Mouse (Mus musculus) stomach, embryonic 14.5 days (tissue): Measurements from ENCODE around the gene Prm1. TPM values are rescaled to one million over a fixed set of nuclear protein-coding genes. Genes with fewer than 3 reads are reported as not detected.
"Not testable (repeated sequence)": the region's sequence is repeated elsewhere in the genome, so short reads cannot be mapped to it uniquely, and the experiment has no call there.

ENCODE experiments used
- ATAC-seq: fragments of 200-750 bp; cut with Nextera tagmentation; 2 replicates; pipeline ENCODE4 v1.8.0; 2017; ENCODE audit warnings: low read depth, moderate TSS enrichment; ENCODE audit not compliant: insufficient number of reproducible peaks, insufficient read depth, low FRiP score
- H3K27ac ChIP-seq: fragments of 300-500 bp; sonication (generic); 2 replicates; pipeline ENCODE4 v1.5.1; 2014; ENCODE audit warnings: mild to moderate bottlenecking, low read length, moderate library complexity, mixed read lengths
- H3K27me3 ChIP-seq: fragments of 300-500 bp; sonication (generic); 2 replicates; pipeline ENCODE4 v1.6.1; 2014; ENCODE audit warnings: low read length, control low read depth, mixed read lengths; ENCODE audit not compliant: control insufficient read depth, insufficient read depth
- H3K36me3 ChIP-seq: fragments of 300-500 bp; sonication (generic); 2 replicates; pipeline ENCODE4 v1.6.1; 2014; ENCODE audit warnings: mild to moderate bottlenecking, control low read depth, low read length, moderate library complexity, mixed read lengths; ENCODE audit not compliant: control insufficient read depth, insufficient read depth
- H3K4me1 ChIP-seq: fragments of 300-500 bp; sonication (generic); 2 replicates; pipeline ENCODE4 v1.6.1; 2014; ENCODE audit warnings: low read length, control low read depth, mixed read lengths; ENCODE audit not compliant: control insufficient read depth, insufficient read depth
- H3K4me2 ChIP-seq: fragments of 300-500 bp; sonication (generic); replicated peaks from 2 replicates; pipeline ENCODE4 v1.6.1; 2014; ENCODE audit warnings: low read depth, low read length, control low read depth
- H3K4me3 ChIP-seq: fragments of 300-500 bp; sonication (generic); 2 replicates; pipeline ENCODE4 v1.5.1; 2014; ENCODE audit warnings: low read depth, low read length, control low read depth
- H3K9ac ChIP-seq: fragments of 300-500 bp; sonication (generic); replicated peaks from 2 replicates; pipeline ENCODE4 v1.6.1; 2014; ENCODE audit warnings: low read depth, mild to moderate bottlenecking, control low read depth, low read length, moderate library complexity, mixed read lengths
- H3K9me3 ChIP-seq: fragments of 300-500 bp; sonication (generic); 2 replicates; pipeline ENCODE4 v1.6.1; 2016; ENCODE audit warnings: low read depth, low read length, control low read depth; ENCODE audit not compliant: control insufficient read depth
- WGBS: fragments of 180-500 bp; shearing (Covaris S2); extraction: QIAGEN DNeasy Blood & Tissue Kit; methylation state at CpG from one replicate; pipeline ENCODE4 v1.1.7; 2014; 5-methylcytosine and 5-hydroxymethylcytosine counted together
- polyA plus RNA-seq: library from polyadenylated mRNA; unstranded; fragments of >200 nt; fragmentation: Nextera tagmentation; extraction: Ambion mirVana; gene quantifications from 2 replicates; pipeline ENCODE4 v1.2.1, GENCODE M21; 2014

The Prm1 gene
- not detected in 2 replicates for polyA plus RNA-seq

- Histone ChIP-seq H3K27me3 (no peaks in the 10 kb centered on the region), H3K4me2 (no peak within 1 kb of the TSS), H3K36me3 (no peaks in the 10 kb centered on the region), H3K27ac (no peak within 1 kb of the TSS), H3K9me3 (no peaks in the 10 kb centered on the region), H3K4me1 (no peaks in the 10 kb centered on the region), H3K9ac (no peak within 1 kb of the TSS), H3K4me3 (no peak within 1 kb of the TSS)
- WGBS, result 76% methylated on average over 10 of the region's 10 CpGs
- ATAC-seq, result no peak
These were observed at the start of gene Prm1 for GRCm38 (mm10) chr16:10805789-10806527. TSS of gene Prm1 (minus strand) at chr16:10805839.

DNA sequence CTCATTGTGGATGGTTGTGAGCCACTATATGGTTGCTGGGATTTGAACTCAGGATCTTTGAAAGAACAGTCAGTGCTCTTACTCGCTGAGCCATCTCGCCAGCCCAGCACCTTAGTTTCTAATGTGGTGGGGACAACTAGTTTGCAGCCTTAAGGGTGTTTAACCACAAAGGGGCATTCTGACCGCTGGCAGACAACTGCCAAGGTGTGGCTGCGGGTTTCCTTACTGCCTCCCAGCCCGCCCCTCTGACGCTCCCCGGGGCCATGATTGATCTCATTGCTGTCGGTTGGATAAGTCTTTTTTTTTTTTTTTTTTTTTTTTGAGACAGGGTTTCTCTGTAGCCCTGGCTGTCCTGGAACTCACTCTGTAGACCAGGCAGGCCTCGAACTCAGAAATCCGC, 46.6 kb upstream of the Prm1 start:
- not testable (repeated sequence) for ATAC-seq, H3K9ac ChIP-seq, H3K27me3 ChIP-seq, H3K4me1 ChIP-seq, H3K4me3 ChIP-seq, H3K36me3 ChIP-seq, H3K4me2 ChIP-seq, H3K27ac ChIP-seq, H3K9me3 ChIP-seq
- WGBS, result 87% methylated on average over 10 of the region's 10 CpGs

GRCm38 (mm10) chr16:10850905-10851304, 45.3 kb upstream of the Prm1 start:
- 61% methylated on average over 4 of the region's 4 CpGs for WGBS
- no peak for ATAC-seq
- H3K4me2 ChIP-seq, result no peak overlapping the region

DNA sequence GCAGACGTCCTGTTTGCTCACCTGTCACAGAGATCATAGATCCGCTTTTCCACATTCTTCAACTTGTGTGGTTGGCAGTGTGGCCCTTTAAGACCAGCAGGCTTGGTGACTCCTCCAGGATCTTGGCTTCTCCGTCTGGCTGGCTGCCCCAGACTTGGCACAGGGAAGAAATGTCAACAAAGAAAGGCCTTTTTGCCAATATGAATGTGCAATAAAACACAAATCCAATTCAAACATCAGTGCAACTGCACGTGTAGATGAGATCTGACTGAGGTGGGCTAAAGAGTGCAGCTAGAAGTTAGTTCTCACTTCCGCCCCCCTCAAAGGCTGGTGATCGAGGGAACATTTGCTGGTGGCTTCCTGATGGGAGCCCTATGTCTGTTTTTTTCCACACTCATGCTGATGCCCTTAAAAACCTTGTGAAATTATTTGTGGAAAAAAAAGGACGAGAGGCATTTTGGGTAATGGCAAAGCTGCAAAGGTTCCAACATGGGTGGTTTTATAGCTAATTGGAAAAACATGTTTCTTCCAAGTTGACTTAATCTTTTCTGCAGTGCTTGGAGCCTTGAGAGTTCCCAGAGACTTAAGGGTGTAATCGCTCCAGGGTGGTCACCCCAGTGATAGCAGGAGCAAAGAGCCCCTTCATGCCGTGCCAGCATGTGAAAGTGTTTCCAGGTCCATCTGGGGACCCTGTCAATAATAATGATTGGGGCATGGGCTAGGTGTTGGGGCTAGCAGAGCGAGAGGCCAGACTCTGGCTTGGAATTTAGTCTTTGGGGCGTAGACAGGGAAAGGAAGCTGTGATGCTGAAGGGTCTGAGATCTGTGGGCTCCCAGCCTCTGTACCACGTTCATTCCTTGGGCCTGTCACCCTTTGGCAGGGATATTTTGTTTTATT, 44.6 kb upstream of the Prm1 start:
- no peaks in the 10 kb centered on the region for H3K9me3 ChIP-seq
- peak; percentile 54 for ATAC-seq
- no peak overlapping the region for H3K4me3 ChIP-seq
- no peak overlapping the region for H3K9ac ChIP-seq
- 0 out of 2 replicates have a peak, but pooled peaks cover 5% of the 10 kb centered on the region for H3K4me1 ChIP-seq
- 0 out of 2 replicates have a peak overlapping the region, but pooled peaks have one; percentile 1 for H3K27ac ChIP-seq
- 49% methylated on average over 12 of the region's 12 CpGs for WGBS
- H3K27me3 ChIP-seq, result no peaks in the 10 kb centered on the region
- no peaks in the 10 kb centered on the region for H3K36me3 ChIP-seq
- H3K4me2 ChIP-seq, result no peak overlapping the region

More at GRCm38 (mm10) chr16:10850905-10851304, 45.3 kb upstream of the Prm1 start:
- 0 out of 2 replicates have a peak, but pooled peaks cover 5% of the 10 kb centered on the region for H3K4me1 ChIP-seq
- H3K4me3 ChIP-seq, result no peak overlapping the region
- H3K36me3 ChIP-seq, result no peaks in the 10 kb centered on the region
- no peak overlapping the region for H3K27ac ChIP-seq
- no peaks in the 10 kb centered on the region for H3K27me3 ChIP-seq
- H3K9me3 ChIP-seq, result no peaks in the 10 kb centered on the region
- H3K9ac ChIP-seq, result no peak overlapping the region

DNA sequence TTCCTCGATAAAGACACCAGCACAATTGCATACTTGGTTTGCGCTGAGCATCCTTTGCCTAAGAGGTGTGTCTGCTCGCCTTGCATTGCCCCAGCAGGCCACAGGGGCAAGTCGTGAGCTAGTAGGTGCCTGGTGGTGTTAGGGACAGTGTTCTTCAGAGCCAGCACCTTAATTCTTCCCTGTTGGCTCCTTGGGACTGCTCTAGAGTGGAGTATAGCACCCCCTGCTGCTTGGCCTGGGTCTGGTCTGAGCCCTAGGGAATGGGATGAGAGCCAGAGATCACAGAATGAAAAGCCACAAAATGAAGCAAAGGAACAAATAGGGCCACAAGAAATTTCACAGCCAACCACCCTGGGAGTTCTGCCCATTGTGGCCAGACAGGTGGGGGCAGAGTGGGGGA, 40.9 kb upstream of the Prm1 start:
- Histone ChIP-seq H3K9ac (no peak overlapping the region), H3K4me3 (no peak overlapping the region), H3K36me3 (no peaks in the 10 kb centered on the region), H3K27ac (no peak overlapping the region), H3K27me3 (no peaks in the 10 kb centered on the region), H3K4me1 (peaks cover 16% of the 10 kb centered on the region; the same call in 1 of the 2 replicates), H3K9me3 (no peaks in the 10 kb centered on the region), H3K4me2 (no peak overlapping the region)
- 57% methylated on average over 4 of the region's 4 CpGs for WGBS
- peak; percentile 57; the same call in 1 of the 2 replicates for ATAC-seq

DNA sequence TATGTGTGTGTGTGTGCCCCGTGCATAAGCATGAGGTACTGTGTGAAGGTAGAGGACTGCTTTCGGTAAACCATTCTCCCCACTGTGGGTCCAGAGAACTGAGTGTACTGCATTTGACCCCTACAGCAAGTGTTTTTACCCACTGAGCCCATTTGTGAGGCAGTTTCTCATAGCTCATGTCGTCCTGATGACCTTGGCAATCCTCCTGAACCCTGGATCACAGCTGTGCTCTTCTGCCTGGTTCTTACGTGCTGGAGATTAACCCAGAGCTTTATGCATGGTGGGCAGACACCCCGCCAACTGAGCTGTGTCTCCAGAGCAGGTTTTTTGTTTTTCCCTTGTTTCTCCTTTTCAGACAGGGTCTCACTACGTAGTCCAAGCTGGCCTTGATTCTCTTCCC, 40.3 kb upstream of the Prm1 start:
- Histone ChIP-seq H3K9ac (no peak overlapping the region), H3K27ac (no peak overlapping the region), H3K4me2 (no peak overlapping the region), H3K4me3 (no peak overlapping the region), H3K27me3 (no peaks in the 10 kb centered on the region), H3K9me3 (no peaks in the 10 kb centered on the region), H3K4me1 (peaks cover 16% of the 10 kb centered on the region; the same call in 1 of the 2 replicates), H3K36me3 (no peaks in the 10 kb centered on the region)
- no peak for ATAC-seq
- WGBS, result 71% methylated on average over 6 of the region's 6 CpGs

DNA sequence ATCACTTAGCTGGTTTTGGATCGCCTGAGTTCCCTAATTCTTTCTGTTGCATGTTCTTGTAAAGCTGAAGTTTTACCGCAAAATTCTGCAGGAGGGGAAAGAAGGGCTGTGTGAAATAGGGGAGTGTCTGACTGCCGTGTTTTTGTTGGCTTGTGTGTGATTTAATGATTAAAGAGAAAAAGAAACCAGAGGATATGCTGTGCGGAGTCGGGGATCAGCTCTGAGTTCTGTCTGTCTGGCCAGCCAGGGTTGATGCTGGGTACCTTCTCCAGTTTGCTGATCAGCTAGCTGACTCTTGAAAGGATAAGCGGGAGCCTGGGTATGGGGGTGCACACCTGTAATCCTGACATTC, 38.7 kb upstream of the Prm1 start:
- no peaks in the 10 kb centered on the region for H3K27me3 ChIP-seq
- H3K4me2 ChIP-seq, result peak overlapping the region; percentile 21
- no peaks in the 10 kb centered on the region for H3K9me3 ChIP-seq
- no peak overlapping the region for H3K4me3 ChIP-seq
- ATAC-seq, result no peak
- WGBS, result 41% methylated on average over 6 of the region's 6 CpGs
- H3K4me1 ChIP-seq, result peaks cover 16% of the 10 kb centered on the region; the same call in 1 of the 2 replicates
- no peak overlapping the region; the same call in 1 of the 2 replicates for H3K27ac ChIP-seq
- H3K36me3 ChIP-seq, result no peaks in the 10 kb centered on the region
- no peak overlapping the region for H3K9ac ChIP-seq

GRCm38 (mm10) chr16:10843486-10844318, 38.1 kb upstream of the Prm1 start:
- H3K4me3 ChIP-seq, result no peak overlapping the region; the same call in 1 of the 2 replicates
- ATAC-seq, result no peak; the same call in 1 of the 2 replicates
- peak overlapping the region; percentile 21 for H3K4me2 ChIP-seq
- 11% methylated on average over 18 of the region's 18 CpGs for WGBS
- H3K4me1 ChIP-seq, result peaks cover 10% of the 10 kb centered on the region; the same call in 1 of the 2 replicates
- H3K36me3 ChIP-seq, result no peaks in the 10 kb centered on the region
- H3K27ac ChIP-seq, result no peak overlapping the region; the same call in 1 of the 2 replicates
- H3K9ac ChIP-seq, result no peak overlapping the region
- H3K9me3 ChIP-seq, result no peaks in the 10 kb centered on the region
- H3K27me3 ChIP-seq, result no peaks in the 10 kb centered on the region
